Mouse (Mus musculus): ENCODE measurements at regions not wholly inside any gene's neighbourhood (a gene's known extent, or its start where the extent isn't known, plus 50 kb on each side); places are given as distances from the start of the nearest gene placed in this dataset. TPM values are rescaled to one million over a fixed set of nuclear protein-coding genes. Genes with fewer than 3 reads are reported as not detected.

DNA sequence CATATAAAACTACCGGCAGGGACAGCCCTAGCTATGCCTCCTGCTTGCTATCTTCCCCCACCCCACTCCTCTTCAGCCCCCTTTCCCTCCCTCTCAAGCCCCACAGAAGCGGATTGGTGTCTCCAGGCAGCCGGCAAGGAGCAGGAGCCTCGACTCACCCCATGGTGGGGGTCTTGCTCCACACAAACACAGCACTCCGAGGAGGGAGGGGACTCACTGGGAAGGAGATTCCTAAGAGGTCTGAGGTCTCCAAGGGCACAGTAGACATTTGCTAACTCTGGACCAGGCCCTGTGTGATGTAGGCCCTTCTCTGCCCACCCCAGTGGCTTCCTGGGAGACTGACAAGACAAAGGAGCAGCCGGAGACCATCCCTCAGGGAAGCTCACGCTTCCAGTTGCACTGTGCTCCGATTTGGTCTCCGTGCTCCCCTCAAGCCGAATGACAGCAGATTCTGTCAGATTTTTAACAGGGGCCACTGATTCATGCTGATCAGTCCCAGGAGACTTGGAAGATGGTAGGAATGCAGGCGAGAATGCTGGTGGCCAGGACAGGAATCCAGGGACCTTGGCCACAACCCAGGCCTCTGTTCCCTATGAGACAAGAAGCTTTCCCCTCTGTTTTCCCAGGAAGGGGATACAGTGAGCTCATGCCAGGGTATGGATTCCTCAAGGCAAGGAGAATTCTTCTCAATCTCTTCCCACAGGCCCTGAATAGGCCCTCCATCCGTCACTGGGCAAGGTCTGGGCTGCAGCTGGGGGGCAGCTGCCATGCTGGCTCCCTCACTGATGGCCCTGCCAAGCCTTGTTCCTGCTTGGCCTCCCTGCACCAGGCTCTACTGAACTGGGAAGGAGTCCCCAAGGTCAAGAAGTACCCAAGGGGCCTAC, 55.2 kb upstream of the Dlk1 start:
- Histone ChIP-seq H3K27me3 (peaks cover 19% of the 10 kb centered on the region), H3K4me3 (replicated peaks) (no peak overlapping the region), H3K4me1 (peaks cover 55% of the 10 kb centered on the region), H3K9ac (no peak overlapping the region), H3K4me2 (no peak overlapping the region), H3K27ac (no peak overlapping the region), H3K36me3 (replicated peaks) (no peaks in the 10 kb centered on the region), H3K9me3 (no peaks in the 10 kb centered on the region)
- no peak for ATAC-seq (ENCODE audit: low FRiP score)
- 66% methylated on average over 11 of the region's 12 CpGs for WGBS

DNA sequence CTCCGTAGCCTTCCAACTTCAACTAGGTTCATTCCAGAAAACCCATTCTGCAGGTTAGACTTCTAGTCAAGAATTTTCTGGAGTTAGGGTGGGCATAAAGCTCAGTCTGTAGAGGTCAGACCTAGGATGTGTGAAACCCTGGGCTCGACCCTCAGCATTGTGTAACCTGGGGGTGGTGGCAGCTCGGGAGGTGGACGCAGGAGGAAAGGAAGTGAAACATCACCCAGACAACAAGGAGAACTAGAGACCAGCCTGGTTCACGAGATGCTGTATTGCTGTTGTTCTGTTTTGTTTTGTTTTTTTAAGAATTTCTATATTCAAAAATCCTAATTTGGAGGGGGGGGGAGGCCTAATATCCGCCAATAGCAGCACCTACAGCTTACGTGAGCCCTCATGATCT, 54.1 kb upstream of the Dlk1 start:
- no peak for ATAC-seq (ENCODE audit: low FRiP score)
- Histone ChIP-seq H3K27me3 (peaks cover 11% of the 10 kb centered on the region), H3K9ac (no peak overlapping the region), H3K27ac (no peak overlapping the region), H3K4me3 (replicated peaks) (no peak overlapping the region), H3K4me1 (peaks cover 54% of the 10 kb centered on the region), H3K36me3 (replicated peaks) (no peaks in the 10 kb centered on the region), H3K9me3 (no peaks in the 10 kb centered on the region), H3K4me2 (no peak overlapping the region)
- WGBS = 85% methylated on average over 7 of the region's 7 CpGs

DNA sequence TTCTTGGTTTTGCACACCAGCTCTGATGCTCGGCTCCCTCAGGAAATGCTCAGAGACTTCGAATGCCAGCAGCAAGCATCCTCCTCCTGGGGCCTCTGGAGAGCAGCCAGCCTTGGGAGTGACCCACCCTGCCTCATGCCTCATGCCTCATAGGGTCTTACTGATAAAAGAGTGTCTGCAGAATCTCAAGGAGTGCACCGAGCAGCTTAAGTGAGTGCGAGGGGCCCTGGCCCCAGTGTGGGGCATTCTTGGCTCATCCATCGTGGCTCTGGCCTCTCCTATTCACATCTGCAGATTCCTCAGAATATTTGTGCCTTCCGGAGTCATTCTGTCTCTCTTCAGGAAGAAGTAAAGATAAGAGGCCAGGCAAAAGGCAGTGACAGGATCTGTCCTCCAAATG, 53.7 kb upstream of the Dlk1 start:
- H3K4me3 ChIP-seq (replicated peaks) = no peak overlapping the region
- H3K9me3 ChIP-seq = no peaks in the 10 kb centered on the region
- no peak for ATAC-seq (ENCODE audit: low FRiP score)
- H3K27me3 ChIP-seq = peaks cover 11% of the 10 kb centered on the region
- 32% methylated on average over 6 of the region's 6 CpGs for WGBS
- H3K9ac ChIP-seq = no peak overlapping the region
- peaks cover 49% of the 10 kb centered on the region for H3K4me1 ChIP-seq
- H3K36me3 ChIP-seq (replicated peaks) = no peaks in the 10 kb centered on the region
- H3K4me2 ChIP-seq = peak overlapping the region; percentile 24; the same call in 1 of the 2 replicates
- H3K27ac ChIP-seq = 0 out of 2 replicates have a peak overlapping the region, but pooled peaks have one; percentile 25

DNA sequence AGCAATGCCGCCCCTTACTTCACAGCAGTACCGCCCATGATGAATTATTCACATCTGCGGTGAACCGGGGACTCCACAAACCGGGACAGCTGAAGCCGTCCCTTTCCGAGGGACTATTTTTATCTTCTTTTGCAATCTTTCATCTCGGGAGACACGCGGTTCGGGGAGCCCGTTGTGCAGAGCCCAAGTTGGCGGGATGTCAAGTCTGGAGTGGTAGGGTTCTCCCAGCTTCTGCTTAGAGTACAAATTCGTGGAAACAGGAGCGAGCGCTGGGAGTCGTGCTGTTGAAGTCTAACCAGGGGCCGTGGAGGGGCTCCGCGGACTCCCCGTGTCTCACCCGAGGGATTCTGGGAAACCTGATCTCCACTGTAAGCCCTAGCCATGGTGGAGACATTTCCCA, 53.0 kb upstream of the Dlk1 start:
- Histone ChIP-seq H3K36me3 (replicated peaks) (no peaks in the 10 kb centered on the region), H3K9me3 (no peaks in the 10 kb centered on the region), H3K4me3 (replicated peaks) (no peak overlapping the region), H3K9ac (no peak overlapping the region), H3K27ac (no peak overlapping the region), H3K4me2 (peak overlapping the region; percentile 24), H3K27me3 (peaks cover 11% of the 10 kb centered on the region), H3K4me1 (peaks cover 42% of the 10 kb centered on the region)
- no peak for ATAC-seq (ENCODE audit: low FRiP score)
- 40% methylated on average over 22 of the region's 22 CpGs for WGBS

DNA sequence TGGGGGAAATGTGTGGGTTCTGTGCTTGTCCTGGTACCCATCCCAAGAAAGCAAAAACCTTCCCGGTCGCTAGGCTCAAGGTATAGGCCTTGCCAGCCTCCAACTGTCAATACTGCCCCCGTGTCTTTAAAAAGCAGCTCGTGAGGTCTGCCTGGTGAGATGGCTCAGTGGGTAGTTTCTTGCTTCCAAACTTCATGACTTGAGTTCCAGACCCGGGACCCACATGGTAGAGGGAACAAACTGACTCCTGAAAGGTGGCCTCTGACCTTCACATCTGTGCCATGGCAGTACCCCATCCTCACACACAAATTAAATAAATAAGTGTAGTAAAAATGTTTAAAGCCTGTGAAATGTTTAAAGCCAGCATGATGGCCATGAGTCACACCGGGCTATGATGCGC, 52.6 kb upstream of the Dlk1 start:
- Histone ChIP-seq H3K27ac (no peak overlapping the region), H3K4me1 (peaks cover 38% of the 10 kb centered on the region), H3K4me3 (replicated peaks) (no peak overlapping the region), H3K4me2 (no peak overlapping the region; the same call in 1 of the 2 replicates), H3K27me3 (peaks cover 11% of the 10 kb centered on the region), H3K9ac (no peak overlapping the region), H3K9me3 (no peaks in the 10 kb centered on the region), H3K36me3 (replicated peaks) (no peaks in the 10 kb centered on the region)
- WGBS = 88% methylated on average over 7 of the region's 7 CpGs
- no peak for ATAC-seq (ENCODE audit: low FRiP score)

DNA sequence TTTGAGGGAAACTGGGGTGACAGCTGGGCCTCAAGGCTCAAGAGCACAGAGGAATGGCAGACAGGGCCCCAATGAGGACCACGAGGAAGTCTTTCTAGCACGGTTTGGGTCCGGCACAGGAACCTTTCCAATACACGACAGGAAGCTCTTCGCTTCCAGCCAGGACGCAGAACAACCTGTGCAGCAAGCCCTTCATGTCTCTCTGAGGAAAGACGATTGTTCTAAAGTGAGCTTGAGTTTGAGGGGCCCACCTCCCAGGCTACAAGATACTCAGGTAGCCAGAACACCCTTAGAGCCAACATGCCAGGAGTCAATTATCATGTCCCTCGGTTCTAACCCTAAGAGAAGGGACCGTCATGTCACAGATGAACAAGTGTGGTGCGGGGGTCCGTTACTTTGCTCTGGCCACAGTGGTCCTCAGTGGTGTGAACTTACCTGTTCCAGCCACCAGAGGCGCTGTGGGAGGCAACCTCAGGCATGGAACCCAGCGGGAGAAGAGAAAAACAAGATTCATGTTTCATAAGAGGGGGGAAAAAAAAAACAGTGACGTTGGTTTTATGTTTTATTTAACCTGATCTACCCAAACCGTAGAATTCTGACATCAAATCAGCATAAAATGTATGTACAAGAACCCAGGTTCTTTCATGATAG, 51.6 kb upstream of the Dlk1 start:
- Histone ChIP-seq H3K9me3 (no peaks in the 10 kb centered on the region), H3K36me3 (replicated peaks) (no peaks in the 10 kb centered on the region)

DNA sequence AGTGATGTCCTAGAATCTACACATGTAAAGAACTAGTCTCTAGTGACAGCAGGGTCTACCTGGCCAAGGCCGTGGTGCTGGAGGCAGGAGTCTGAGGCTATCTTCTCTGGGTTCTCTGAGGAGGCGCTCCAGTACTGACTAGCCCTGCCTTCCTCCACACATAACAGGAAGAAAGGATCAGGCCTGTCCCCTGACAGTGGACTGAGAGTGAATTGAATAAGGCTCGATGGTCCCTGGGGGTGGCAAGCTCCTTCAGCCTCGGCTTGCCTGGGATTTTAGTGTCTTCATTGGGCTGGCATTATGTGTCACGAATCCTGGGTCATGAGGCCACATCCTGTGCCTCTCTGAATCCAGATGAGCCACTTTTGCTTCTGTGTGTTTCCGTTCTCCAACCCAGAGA, 50.9 kb upstream of the Dlk1 start:
- Histone ChIP-seq H3K4me3 (replicated peaks) (no peak overlapping the region), H3K4me1 (peaks cover 39% of the 10 kb centered on the region), H3K9ac (no peak overlapping the region), H3K27ac (no peak overlapping the region), H3K4me2 (no peak overlapping the region), H3K9me3 (no peaks in the 10 kb centered on the region), H3K36me3 (replicated peaks) (no peaks in the 10 kb centered on the region), H3K27me3 (peaks cover 11% of the 10 kb centered on the region)
- 76% methylated on average over 6 of the region's 6 CpGs for WGBS
- ATAC-seq (ENCODE audit: low FRiP score) = no peak

More for the DNA sequence above, 51.6 kb upstream of the Dlk1 start:
- peaks cover 11% of the 10 kb centered on the region for H3K27me3 ChIP-seq
- peaks cover 43% of the 10 kb centered on the region for H3K4me1 ChIP-seq
- H3K27ac ChIP-seq = no peak overlapping the region
- H3K4me3 ChIP-seq (replicated peaks) = no peak overlapping the region
- 54% methylated on average over 15 of the region's 15 CpGs for WGBS
- no peak overlapping the region for H3K4me2 ChIP-seq
- no peak overlapping the region for H3K9ac ChIP-seq
- ATAC-seq (ENCODE audit: low FRiP score) = peak; percentile 7; the same call in 1 of the 2 replicates

DNA sequence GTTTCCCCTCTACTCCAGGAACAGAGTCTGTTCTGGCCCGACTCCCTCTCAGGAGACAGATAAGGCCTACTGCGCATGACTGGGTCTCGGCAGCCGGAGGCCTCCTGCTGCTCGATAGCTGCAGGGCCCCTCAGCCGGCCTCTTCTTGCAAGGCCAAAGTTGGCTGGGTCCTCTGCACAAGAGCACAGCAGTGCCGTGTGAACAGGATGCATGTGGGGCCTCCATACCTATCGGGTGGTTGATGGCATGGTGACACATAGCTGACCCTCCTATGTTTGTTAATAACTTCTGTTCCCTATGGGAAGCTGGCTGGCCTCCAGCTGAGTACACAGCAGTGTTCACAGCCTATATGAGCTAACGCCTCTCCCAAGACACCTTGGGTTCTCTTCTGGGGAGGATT, 50.4 kb upstream of the Dlk1 start:
- Histone ChIP-seq H3K9me3 (no peaks in the 10 kb centered on the region), H3K4me3 (replicated peaks) (no peak overlapping the region), H3K4me1 (peaks cover 34% of the 10 kb centered on the region), H3K36me3 (replicated peaks) (no peaks in the 10 kb centered on the region), H3K27me3 (peaks cover 7% of the 10 kb centered on the region), H3K4me2 (no peak overlapping the region), H3K27ac (no peak overlapping the region), H3K9ac (no peak overlapping the region)
- ATAC-seq (ENCODE audit: low FRiP score) = no peak
- WGBS = 44% methylated on average over 9 of the region's 9 CpGs

Small RNAs in the stretch of these regions (microRNA-seq; reads per million reads assigned to microRNA genes)
- not detected for gene Gm22234
- not detected for gene Gm25297
